Mouse (Mus musculus): Measurements from ENCODE around the gene Epb41. TPM values are rescaled to one million over a fixed set of nuclear protein-coding genes. Genes with fewer than 3 reads are reported as not detected.

Gene Epb41
- polyA plus RNA-seq, 1 experiment from 2014 or later: 43.1 TPM

DNA sequence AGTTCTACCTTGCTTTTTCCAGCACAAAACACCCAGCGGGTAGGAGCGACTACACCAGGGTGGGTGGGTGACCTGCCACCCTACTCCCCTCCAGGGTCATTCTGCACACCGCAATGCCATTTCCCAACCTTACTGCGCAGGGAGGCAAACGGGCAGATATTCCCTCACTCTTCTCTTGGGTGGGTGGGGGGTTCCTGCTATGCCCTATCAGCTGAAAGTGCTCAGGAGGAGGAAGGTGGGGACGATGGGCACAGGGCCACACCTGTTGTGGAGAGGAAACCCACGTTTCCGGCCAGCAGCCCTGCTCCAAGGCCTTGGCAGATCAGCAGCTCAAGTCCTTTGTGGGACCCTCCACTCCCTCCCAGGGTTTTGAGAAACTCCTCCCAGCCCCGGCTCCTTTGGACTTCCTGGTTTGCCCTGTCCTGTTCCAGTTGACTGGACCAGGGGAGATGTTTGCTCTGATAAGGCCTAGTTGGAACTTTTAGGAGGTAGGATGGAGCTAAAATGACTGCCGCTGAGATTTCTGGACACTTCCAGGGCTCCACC lies 158.0 kb downstream of the Epb41 start:
- Histone ChIP-seq H3K36me3 (ENCODE audit: control insufficient read depth, insufficient read depth, low read length) (no peaks in the 10 kb centered on the region), H3K4me2 (ENCODE audit: low read length) (no peak overlapping the region), H3K4me3 (ENCODE audit: low read length) (no peak overlapping the region), H3K9me3 (ENCODE audit: control insufficient read depth, low read length) (no peaks in the 10 kb centered on the region), H3K4me1 (ENCODE audit: control insufficient read depth, insufficient read depth, low read depth, low read length) (peaks cover 29% of the 10 kb centered on the region), H3K27me3 (replicated peaks; ENCODE audit: control insufficient read depth, insufficient read depth, low read length) (peaks cover 55% of the 10 kb centered on the region), H3K9ac (ENCODE audit: low read depth, low read length) (no peak overlapping the region), H3K27ac (ENCODE audit: low read depth, low read length) (no peak overlapping the region)
- ATAC-seq: no peak
- 78% methylated on average over 10 of the region's 10 CpGs for WGBS

GRCm38 (mm10) chr4:131916425-131916824 lies 158.7 kb downstream of the Epb41 start:
- Histone ChIP-seq H3K27ac (ENCODE audit: low read depth, low read length) (no peak overlapping the region), H3K36me3 (ENCODE audit: control insufficient read depth, insufficient read depth, low read length) (no peaks in the 10 kb centered on the region), H3K4me3 (ENCODE audit: low read length) (no peak overlapping the region), H3K4me2 (ENCODE audit: low read length) (no peak overlapping the region), H3K27me3 (replicated peaks; ENCODE audit: control insufficient read depth, insufficient read depth, low read length) (peaks cover 50% of the 10 kb centered on the region), H3K9ac (ENCODE audit: low read depth, low read length) (no peak overlapping the region), H3K4me1 (ENCODE audit: control insufficient read depth, insufficient read depth, low read depth, low read length) (peaks cover 22% of the 10 kb centered on the region), H3K9me3 (ENCODE audit: control insufficient read depth, low read length) (no peaks in the 10 kb centered on the region)
- 7% methylated on average over 15 of the region's 15 CpGs for WGBS
- no peak for ATAC-seq

GRCm38 (mm10) chr4:131915821-131916328 lies 159.2 kb downstream of the Epb41 start:
- ATAC-seq: no peak
- no peak overlapping the region for H3K4me2 ChIP-seq (ENCODE audit: low read length)
- H3K36me3 ChIP-seq (ENCODE audit: control insufficient read depth, insufficient read depth, low read length): no peaks in the 10 kb centered on the region
- 24% methylated on average over 13 of the region's 13 CpGs for WGBS
- 0 out of 2 replicates have a peak overlapping the region, but pooled peaks have one; percentile 16 for H3K9ac ChIP-seq (ENCODE audit: low read depth, low read length)
- H3K9me3 ChIP-seq (ENCODE audit: control insufficient read depth, low read length): no peaks in the 10 kb centered on the region
- H3K4me3 ChIP-seq (ENCODE audit: low read length): no peak overlapping the region
- no peak overlapping the region for H3K27ac ChIP-seq (ENCODE audit: low read depth, low read length)
- H3K27me3 ChIP-seq (replicated peaks; ENCODE audit: control insufficient read depth, insufficient read depth, low read length): peaks cover 46% of the 10 kb centered on the region
- peaks cover 17% of the 10 kb centered on the region for H3K4me1 ChIP-seq (ENCODE audit: control insufficient read depth, insufficient read depth, low read depth, low read length)

DNA sequence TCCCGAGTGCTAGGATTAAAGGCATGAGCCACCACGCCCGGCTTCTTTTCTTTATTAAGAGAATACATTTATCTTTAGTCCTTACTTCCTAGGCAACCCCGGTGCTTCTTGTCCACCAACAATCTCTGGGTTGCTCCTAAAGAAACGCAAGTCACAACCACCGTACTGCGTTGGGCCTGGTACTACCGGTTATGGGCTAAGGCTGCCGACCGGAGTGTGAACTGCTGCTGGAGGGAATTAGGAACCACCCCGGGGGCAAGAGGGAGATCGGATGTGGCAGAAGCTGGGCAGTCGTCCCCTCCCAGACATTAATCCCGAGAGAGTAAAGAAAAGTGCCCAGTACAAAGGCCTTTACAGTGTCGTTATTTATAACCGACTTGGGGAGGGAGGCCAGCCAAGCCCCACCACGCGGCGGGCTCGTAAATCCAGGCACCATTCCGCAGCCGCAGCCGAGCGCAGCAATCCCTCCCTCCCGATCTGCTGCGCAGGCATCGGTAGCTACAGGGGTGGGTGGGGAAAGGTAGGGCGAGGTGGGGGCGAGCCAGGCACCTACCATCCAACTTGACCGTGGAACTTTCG lies 160.1 kb downstream of the Epb41 start:
- ATAC-seq: no peak; the same call in 1 of the 2 replicates
- no peak overlapping the region for H3K27ac ChIP-seq (ENCODE audit: low read depth, low read length)
- 2% methylated on average over 29 of the region's 31 CpGs for whole genome bisulfite sequencing
- H3K9me3 ChIP-seq (ENCODE audit: control insufficient read depth, low read length): no peaks in the 10 kb centered on the region
- H3K4me1 ChIP-seq (ENCODE audit: control insufficient read depth, insufficient read depth, low read depth, low read length): peaks cover 16% of the 10 kb centered on the region
- H3K36me3 ChIP-seq (ENCODE audit: control insufficient read depth, insufficient read depth, low read length): no peaks in the 10 kb centered on the region
- H3K4me2 ChIP-seq (ENCODE audit: low read length): peak overlapping the region; percentile 54
- H3K4me3 ChIP-seq (ENCODE audit: low read length): peak overlapping the region; percentile 24
- no peak overlapping the region; the same call in 1 of the 2 replicates for H3K9ac ChIP-seq (ENCODE audit: low read depth, low read length)
- peaks cover 37% of the 10 kb centered on the region for H3K27me3 ChIP-seq (replicated peaks; ENCODE audit: control insufficient read depth, insufficient read depth, low read length)

DNA sequence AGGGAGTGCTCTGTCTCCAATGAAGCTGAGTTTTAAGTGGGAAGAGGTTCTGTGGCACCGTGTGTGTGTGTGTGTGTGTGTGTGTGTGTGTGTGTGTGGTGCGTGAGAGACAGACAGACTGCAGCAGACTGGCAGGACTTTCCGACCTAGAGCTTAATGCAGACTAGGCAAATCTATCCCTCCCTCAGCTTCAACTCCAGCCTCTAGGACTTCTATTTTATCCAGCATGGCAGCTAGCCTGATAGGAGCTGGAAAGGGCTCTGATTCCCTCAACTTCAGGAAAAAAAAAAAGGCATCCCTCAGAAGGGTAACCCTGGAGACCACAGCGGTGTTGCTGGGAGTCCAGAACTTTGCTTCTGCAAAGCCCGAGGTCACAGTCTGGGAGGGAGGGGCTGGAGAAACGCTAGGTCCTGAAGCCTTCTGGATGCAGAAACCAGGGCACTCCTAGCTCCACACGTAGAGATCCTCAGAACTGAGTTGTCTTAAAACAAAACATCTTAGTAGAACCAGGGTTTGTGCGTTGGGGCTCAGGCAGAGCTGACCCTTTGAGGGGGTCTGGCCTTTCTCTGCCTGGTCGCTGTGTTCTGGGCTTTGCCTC lies 161.0 kb downstream of the Epb41 start:
- Histone ChIP-seq H3K9me3 (ENCODE audit: control insufficient read depth, low read length) (no peaks in the 10 kb centered on the region), H3K4me1 (ENCODE audit: control insufficient read depth, insufficient read depth, low read depth, low read length) (peaks cover 16% of the 10 kb centered on the region), H3K36me3 (ENCODE audit: control insufficient read depth, insufficient read depth, low read length) (no peaks in the 10 kb centered on the region), H3K4me2 (ENCODE audit: low read length) (no peak overlapping the region), H3K27me3 (replicated peaks; ENCODE audit: control insufficient read depth, insufficient read depth, low read length) (peaks cover 30% of the 10 kb centered on the region), H3K27ac (ENCODE audit: low read depth, low read length) (no peak overlapping the region), H3K9ac (ENCODE audit: low read depth, low read length) (no peak overlapping the region), H3K4me3 (ENCODE audit: low read length) (no peak overlapping the region)
- ATAC-seq: no peak
- WGBS: 7% methylated on average over 9 of the region's 9 CpGs

DNA sequence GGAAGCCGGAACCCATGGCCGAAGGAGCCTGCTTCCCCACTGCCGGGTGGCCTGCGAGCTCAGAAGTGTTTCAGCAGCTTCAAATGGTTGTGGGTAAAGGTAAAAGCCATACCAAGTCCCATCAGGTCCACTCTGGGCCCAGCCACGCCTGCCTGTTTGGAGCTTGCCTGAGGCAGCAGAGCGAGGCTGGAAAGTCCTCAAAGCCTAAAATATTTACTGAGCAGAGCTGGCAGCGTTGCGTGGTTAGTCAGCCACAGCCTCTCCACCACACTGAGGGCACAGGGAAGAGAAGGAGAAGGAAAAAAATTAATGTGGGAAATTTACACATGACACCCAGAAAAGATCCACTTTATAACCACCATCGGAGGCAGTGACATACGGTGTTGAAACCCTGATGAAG lies 161.6 kb downstream of the Epb41 start:
- H3K4me2 ChIP-seq (ENCODE audit: low read length): no peak overlapping the region
- H3K36me3 ChIP-seq (ENCODE audit: control insufficient read depth, insufficient read depth, low read length): no peaks in the 10 kb centered on the region
- ATAC-seq: no peak
- H3K9ac ChIP-seq (ENCODE audit: low read depth, low read length): no peak overlapping the region
- H3K4me3 ChIP-seq (ENCODE audit: low read length): no peak overlapping the region
- 55% methylated on average over 10 of the region's 10 CpGs for WGBS
- peaks cover 24% of the 10 kb centered on the region for H3K27me3 ChIP-seq (replicated peaks; ENCODE audit: control insufficient read depth, insufficient read depth, low read length)
- H3K4me1 ChIP-seq (ENCODE audit: control insufficient read depth, insufficient read depth, low read depth, low read length): peaks cover 16% of the 10 kb centered on the region
- no peaks in the 10 kb centered on the region for H3K9me3 ChIP-seq (ENCODE audit: control insufficient read depth, low read length)
- no peak overlapping the region for H3K27ac ChIP-seq (ENCODE audit: low read depth, low read length)

GRCm38 (mm10) chr4:131911521-131911920 lies 163.6 kb downstream of the Epb41 start:
- no peak for ATAC-seq
- H3K9ac ChIP-seq (ENCODE audit: low read depth, low read length): no peak overlapping the region
- 44% methylated on average over 4 of the region's 5 CpGs for WGBS
- H3K9me3 ChIP-seq (ENCODE audit: control insufficient read depth, low read length): no peaks in the 10 kb centered on the region
- peaks cover 11% of the 10 kb centered on the region for H3K27me3 ChIP-seq (replicated peaks; ENCODE audit: control insufficient read depth, insufficient read depth, low read length)
- no peak overlapping the region for H3K27ac ChIP-seq (ENCODE audit: low read depth, low read length)
- H3K36me3 ChIP-seq (ENCODE audit: control insufficient read depth, insufficient read depth, low read length): no peaks in the 10 kb centered on the region
- peaks cover 16% of the 10 kb centered on the region for H3K4me1 ChIP-seq (ENCODE audit: control insufficient read depth, insufficient read depth, low read depth, low read length)
- no peak overlapping the region for H3K4me2 ChIP-seq (ENCODE audit: low read length)
- no peak overlapping the region for H3K4me3 ChIP-seq (ENCODE audit: low read length)

DNA sequence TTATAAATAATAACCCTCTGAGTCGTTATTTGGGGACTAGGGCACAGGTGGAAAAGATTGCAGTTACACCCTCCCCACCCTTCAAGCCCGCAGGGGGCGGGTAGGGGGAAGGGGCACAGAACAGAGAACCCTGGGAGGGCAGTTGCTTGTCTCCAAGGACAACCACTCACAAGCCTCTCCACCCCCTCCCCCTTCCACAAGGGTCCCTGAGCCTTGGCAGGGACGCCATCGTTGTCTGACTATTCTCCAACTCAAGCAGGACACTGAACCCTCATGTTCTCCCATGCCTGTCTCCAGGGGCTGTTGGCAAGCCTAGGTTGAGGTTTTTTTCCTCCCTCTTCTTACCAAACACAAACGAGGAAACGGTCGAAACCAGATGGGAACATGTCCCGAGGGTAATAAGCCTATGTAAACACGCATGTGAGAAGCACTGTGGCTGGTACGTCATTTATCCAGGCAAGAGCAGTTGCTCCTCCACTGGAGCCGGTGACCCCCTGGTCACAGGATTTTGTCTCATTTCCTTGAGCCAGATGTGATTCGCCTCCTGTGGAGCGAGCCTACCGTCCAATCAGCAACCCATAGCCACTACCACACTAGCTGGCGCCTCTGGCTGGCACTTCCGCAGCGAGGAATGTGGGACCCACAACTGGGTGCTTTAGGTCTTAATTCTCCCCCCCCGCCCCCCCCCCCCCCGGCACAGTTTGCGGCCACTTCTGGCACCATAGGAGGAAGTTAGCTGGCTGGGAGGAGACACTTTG lies 164.7 kb downstream of the Epb41 start:
- Histone ChIP-seq H3K4me3 (ENCODE audit: low read length) (no peak overlapping the region), H3K4me2 (ENCODE audit: low read length) (peak overlapping the region; percentile 21; the same call in 1 of the 2 replicates), H3K4me1 (ENCODE audit: control insufficient read depth, insufficient read depth, low read depth, low read length) (peaks cover 15% of the 10 kb centered on the region), H3K9ac (ENCODE audit: low read depth, low read length) (0 out of 2 replicates have a peak overlapping the region, but pooled peaks have one; percentile 6), H3K27ac (ENCODE audit: low read depth, low read length) (no peak overlapping the region), H3K27me3 (replicated peaks; ENCODE audit: control insufficient read depth, insufficient read depth, low read length) (peaks cover 4% of the 10 kb centered on the region), H3K9me3 (ENCODE audit: control insufficient read depth, low read length) (no peaks in the 10 kb centered on the region), H3K36me3 (ENCODE audit: control insufficient read depth, insufficient read depth, low read length) (no peaks in the 10 kb centered on the region)
- ATAC-seq: no peak
- WGBS: 17% methylated on average over 18 of the region's 21 CpGs

DNA sequence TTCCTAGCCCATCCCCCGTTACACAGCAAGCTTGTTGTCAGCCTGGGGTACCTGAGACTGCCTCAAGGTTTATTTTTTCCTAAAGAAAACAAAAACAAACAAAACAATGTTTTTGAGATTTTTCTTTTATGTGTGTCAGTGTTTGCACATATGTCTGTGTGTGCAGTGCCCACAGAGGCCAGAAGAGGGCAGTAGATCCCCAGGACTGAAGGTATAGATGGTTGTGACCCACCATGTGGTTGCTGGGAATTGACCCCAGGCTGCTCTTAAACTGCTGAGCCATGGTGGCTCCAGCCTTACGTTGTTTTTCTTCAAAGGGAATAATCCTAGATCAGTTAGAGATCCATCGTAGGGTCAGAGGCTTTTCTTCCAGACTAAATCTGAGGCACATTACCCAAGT lies 167.2 kb downstream of the Epb41 start:
- Histone ChIP-seq H3K4me2 (ENCODE audit: low read length) (no peak overlapping the region), H3K4me1 (ENCODE audit: control insufficient read depth, insufficient read depth, low read depth, low read length) (peaks cover 5% of the 10 kb centered on the region), H3K27me3 (replicated peaks; ENCODE audit: control insufficient read depth, insufficient read depth, low read length) (peaks cover 4% of the 10 kb centered on the region), H3K36me3 (ENCODE audit: control insufficient read depth, insufficient read depth, low read length) (0 out of 2 replicates have a peak, but pooled peaks cover 2% of the 10 kb centered on the region), H3K27ac (ENCODE audit: low read depth, low read length) (no peak overlapping the region), H3K9me3 (ENCODE audit: control insufficient read depth, low read length) (no peaks in the 10 kb centered on the region), H3K9ac (ENCODE audit: low read depth, low read length) (no peak overlapping the region), H3K4me3 (ENCODE audit: low read length) (no peak overlapping the region)
- no peak for ATAC-seq
- WGBS: 89% methylated on average over 3 of the region's 3 CpGs

Measured in hindbrain, embryonic 16.5 days (tissue).